Mouse (Mus musculus) testis, adult 2 months (tissue): ENCODE results near the gene Neurod1.

Experiments used
- CTCF ChIP-seq: fragments of 200-500 bp; IDR thresholded peaks from 2 replicates; pipeline ENCODE4 v1.5.1; 2012; ENCODE audit warnings: low read depth, mild to moderate bottlenecking, inconsistent platforms, low read length, moderate library complexity; ENCODE audit not compliant: control insufficient read depth, insufficient read depth, insufficient replicate concordance
- POLR2A ChIP-seq: fragments of 200-500 bp; IDR thresholded peaks from 2 replicates; pipeline ENCODE4 v1.6.1; 2012; ENCODE audit warnings: low read depth, mild to moderate bottlenecking, inconsistent platforms, low read length, moderate library complexity; ENCODE audit not compliant: control insufficient read depth

DNA sequence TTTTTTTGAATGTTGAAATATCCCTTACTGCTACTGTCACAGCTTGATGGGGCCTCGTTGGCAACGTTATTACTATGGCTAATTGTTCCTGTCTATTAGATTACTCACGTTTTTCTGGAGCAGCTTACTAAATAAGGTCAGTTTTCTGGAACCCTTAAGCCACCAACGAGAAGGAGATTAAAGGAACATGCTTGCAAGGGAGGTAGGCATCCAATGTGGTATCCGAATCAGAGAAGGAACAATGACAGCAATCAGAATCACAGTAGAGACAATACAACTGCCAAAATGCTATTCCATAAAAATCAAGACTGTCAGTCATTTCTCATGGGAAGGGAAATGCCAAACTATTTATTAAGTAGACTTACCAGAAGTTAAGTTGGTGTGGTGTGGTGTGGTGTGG lies 5.1 kb downstream of the Neurod1 start:
- TF ChIP-seq POLR2A (no peak), CTCF (no peak)
